Mouse (Mus musculus): ENCODE data around the gene 2310039H08Rik. TPM values are rescaled to one million over a fixed set of nuclear protein-coding genes. Genes with fewer than 3 reads are reported as not detected.
A peak's percentile ranks its signal among the peaks of the same experiment; 100 is the strongest.

2310039H08Rik gene
- polyA plus RNA-seq, 1 experiment from 2014 or later, result 80.1 TPM

- Histone ChIP-seq H3K27ac (ENCODE audit: low read length) (no peak overlapping the region), H3K27me3 (replicated peaks; ENCODE audit: insufficient read depth, low read length) (no peaks in the 10 kb centered on the region), H3K4me2 (replicated peaks; ENCODE audit: low read depth, low read length) (no peak overlapping the region), H3K9ac (replicated peaks; ENCODE audit: low read depth) (no peak overlapping the region), H3K9me3 (ENCODE audit: low read length) (no peaks in the 10 kb centered on the region), H3K36me3 (ENCODE audit: insufficient read depth, low read length) (peaks cover 34% of the 10 kb centered on the region; the same call in 1 of the 2 replicates), H3K4me3 (ENCODE audit: low read depth, low read length) (no peak overlapping the region), H3K4me1 (ENCODE audit: insufficient read depth, low read depth, low read length) (peaks cover 3% of the 10 kb centered on the region; the same call in 1 of the 2 replicates)
- TF ChIP-seq CTCF (IDR thresholded peaks at IDR 0.05), result no peak
- WGBS, result 50% methylated on average over 2 of the region's 2 CpGs
- DNase-seq (ENCODE audit: low spot score) (no peak), ATAC-seq (no peak)
Observed at GRCm38 (mm10) chr17:46774131-46774472, 1.7 kb downstream of the 2310039H08Rik start.

DNA sequence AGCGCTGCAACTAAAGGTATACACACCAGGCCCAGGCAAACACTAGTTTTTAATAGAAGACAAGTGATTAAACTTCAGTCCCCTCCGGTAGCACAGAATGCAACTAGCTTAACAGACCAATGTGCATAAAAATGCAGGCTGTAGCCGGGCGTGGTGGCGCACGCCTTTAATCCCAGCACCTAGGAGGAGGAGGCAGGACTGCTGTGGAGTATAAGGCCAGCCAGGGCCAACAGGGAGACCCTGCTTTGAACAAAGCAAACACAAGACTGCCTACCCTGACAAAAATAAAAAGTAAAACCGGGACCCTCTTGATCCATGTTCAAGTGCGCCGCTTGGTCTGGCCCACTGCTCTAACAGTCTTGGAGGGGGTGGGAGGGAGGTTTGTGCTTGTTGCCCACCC is 2.6 kb downstream of the 2310039H08Rik start:
- H3K9me3 ChIP-seq (ENCODE audit: low read length), result no peaks in the 10 kb centered on the region
- peaks cover 3% of the 10 kb centered on the region; the same call in 1 of the 2 replicates for H3K4me1 ChIP-seq (ENCODE audit: insufficient read depth, low read depth, low read length)
- no peaks in the 10 kb centered on the region for H3K27me3 ChIP-seq (replicated peaks; ENCODE audit: insufficient read depth, low read length)
- ATAC-seq (no peak), DNase-seq (ENCODE audit: low spot score) (no peak)
- H3K4me2 ChIP-seq (replicated peaks; ENCODE audit: low read depth, low read length), result no peak overlapping the region
- WGBS, result 87% methylated on average over 9 of the region's 9 CpGs
- H3K36me3 ChIP-seq (ENCODE audit: insufficient read depth, low read length), result peaks cover 41% of the 10 kb centered on the region; the same call in 1 of the 2 replicates
- no peak overlapping the region; the same call in 1 of the 2 replicates for H3K27ac ChIP-seq (ENCODE audit: low read length)
- no peak overlapping the region for H3K4me3 ChIP-seq (ENCODE audit: low read depth, low read length)
- H3K9ac ChIP-seq (replicated peaks; ENCODE audit: low read depth), result no peak overlapping the region
- TF ChIP-seq EP300 (IDR thresholded peaks at IDR 0.05) (no peak), CTCF (IDR thresholded peaks at IDR 0.05) (no peak)

DNA sequence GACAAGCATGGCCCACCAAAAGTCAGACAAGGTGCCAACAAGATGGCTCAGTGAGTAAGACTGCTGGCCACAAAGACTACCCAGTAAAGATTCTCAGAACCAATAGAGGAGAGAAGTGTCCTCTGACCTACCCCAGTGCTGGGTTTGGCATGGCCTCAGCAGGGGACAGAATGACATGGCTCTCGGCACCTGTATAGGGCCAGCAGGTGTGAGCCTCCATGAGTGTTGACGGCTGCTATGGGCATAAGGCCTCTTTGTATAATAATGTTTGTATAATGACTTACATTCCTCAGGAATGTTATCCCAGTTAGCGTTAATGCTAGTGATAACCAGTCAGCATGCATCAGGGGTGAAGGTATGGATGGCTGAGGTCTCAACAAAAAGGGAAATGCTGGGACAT is 3.7 kb downstream of the 2310039H08Rik start:
- 50% methylated on average over 3 of the region's 3 CpGs for WGBS
- H3K4me1 ChIP-seq (ENCODE audit: insufficient read depth, low read depth, low read length), result peaks cover 3% of the 10 kb centered on the region; the same call in 1 of the 2 replicates
- H3K4me2 ChIP-seq (replicated peaks; ENCODE audit: low read depth, low read length), result no peak overlapping the region
- DNase-seq (ENCODE audit: low spot score), result no peak
- no peak overlapping the region for H3K9ac ChIP-seq (replicated peaks; ENCODE audit: low read depth)
- H3K27ac ChIP-seq (ENCODE audit: low read length), result peak overlapping the region; percentile 60
- H3K9me3 ChIP-seq (ENCODE audit: low read length), result no peaks in the 10 kb centered on the region
- no peaks in the 10 kb centered on the region for H3K27me3 ChIP-seq (replicated peaks; ENCODE audit: insufficient read depth, low read length)
- peaks cover 41% of the 10 kb centered on the region; the same call in 1 of the 2 replicates for H3K36me3 ChIP-seq (ENCODE audit: insufficient read depth, low read length)
- TF ChIP-seq EP300 (IDR thresholded peaks at IDR 0.05) (no peak), CTCF (IDR thresholded peaks at IDR 0.05) (no peak)
- H3K4me3 ChIP-seq (ENCODE audit: low read depth, low read length), result no peak overlapping the region
- no peak for ATAC-seq

- Histone ChIP-seq H3K9ac (replicated peaks; ENCODE audit: low read depth) (peak overlapping the region; percentile 70), H3K4me3 (ENCODE audit: low read depth, low read length) (peak overlapping the region; percentile 72), H3K4me2 (replicated peaks; ENCODE audit: low read depth, low read length) (peak overlapping the region; percentile 66), H3K9me3 (ENCODE audit: low read length) (no peaks in the 10 kb centered on the region), H3K27me3 (replicated peaks; ENCODE audit: insufficient read depth, low read length) (no peaks in the 10 kb centered on the region), H3K4me1 (ENCODE audit: insufficient read depth, low read depth, low read length) (no peaks in the 10 kb centered on the region), H3K36me3 (ENCODE audit: insufficient read depth, low read length) (peaks cover 26% of the 10 kb centered on the region; the same call in 1 of the 2 replicates), H3K27ac (ENCODE audit: low read length) (peak overlapping the region; percentile 81)
- under 1% methylated on average over 11 of the region's 11 CpGs for WGBS
- DNase-seq (ENCODE audit: low spot score), result peak; percentile 34
- TF ChIP-seq CTCF (IDR thresholded peaks at IDR 0.05) (no peak), EP300 (IDR thresholded peaks at IDR 0.05) (no peak)
- no peak for ATAC-seq
Observed at GRCm38 (mm10) chr17:46781876-46782275, 9.4 kb downstream of the 2310039H08Rik start.

DNA sequence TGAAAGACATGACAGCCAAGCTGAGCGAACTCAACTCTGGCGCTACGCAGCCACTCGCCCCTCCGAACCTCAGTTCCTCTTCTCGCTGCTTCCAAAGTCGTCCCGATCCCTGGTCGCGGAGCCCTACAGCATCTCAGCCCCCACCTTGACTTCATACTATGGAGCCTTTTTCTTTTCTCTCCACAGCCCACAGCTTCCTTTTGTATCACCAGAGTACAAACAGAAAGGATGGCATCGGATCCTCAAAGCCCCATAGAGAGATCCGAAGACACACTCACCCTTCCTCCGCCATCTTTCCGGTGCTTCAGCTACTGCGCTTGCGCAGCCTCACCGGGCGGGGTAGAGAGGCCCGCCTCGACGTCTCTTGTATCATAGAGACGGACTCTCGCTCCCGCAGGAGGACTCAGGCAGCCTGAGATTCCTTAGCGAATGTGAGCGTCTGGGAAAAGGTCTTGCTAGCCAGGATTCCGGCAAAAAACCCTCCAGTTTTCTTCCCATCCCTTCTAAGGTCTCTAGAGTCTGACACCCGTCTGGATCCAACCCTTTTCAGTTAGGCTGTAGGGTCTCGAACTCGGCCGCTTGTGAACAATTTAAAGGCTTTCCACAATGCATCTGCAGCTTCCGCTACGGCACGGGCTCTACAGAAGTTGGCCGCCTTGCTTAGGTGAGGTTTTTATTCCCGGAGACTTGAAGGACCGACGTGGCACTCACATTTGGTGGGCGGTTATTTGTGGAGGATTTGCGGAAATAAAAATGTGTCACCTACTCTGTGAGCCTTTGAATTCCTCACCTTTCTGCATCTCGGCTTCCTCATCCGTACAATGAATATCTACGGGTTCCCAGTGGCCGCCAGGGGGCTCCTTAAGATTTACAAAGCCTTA is 10.1 kb downstream of the 2310039H08Rik start, which contains the start of gene Rpl7l1:
Gene Rpl7l1 (minus strand): TSS at position 332 of the 881 bp plus-strand sequence.
- peak; percentile 61 for TF ChIP-seq EP300 (IDR thresholded peaks at IDR 0.05)
- TF ChIP-seq CTCF (IDR thresholded peaks at IDR 0.05), result peak; percentile 71
- Histone ChIP-seq H3K4me1 (ENCODE audit: insufficient read depth, low read depth, low read length) (no peaks in the 10 kb centered on the region), H3K4me3 (ENCODE audit: low read depth, low read length) (peak within 1 kb of the TSS; percentile 72), H3K4me2 (replicated peaks; ENCODE audit: low read depth, low read length) (peak within 1 kb of the TSS; percentile 66), H3K9me3 (ENCODE audit: low read length) (no peaks in the 10 kb centered on the region), H3K27ac (ENCODE audit: low read length) (peak within 1 kb of the TSS; percentile 81), H3K9ac (replicated peaks; ENCODE audit: low read depth) (peak within 1 kb of the TSS; percentile 70), H3K36me3 (ENCODE audit: insufficient read depth, low read length) (peaks cover 21% of the 10 kb centered on the region; the same call in 1 of the 2 replicates), H3K27me3 (replicated peaks; ENCODE audit: insufficient read depth, low read length) (no peaks in the 10 kb centered on the region)
- ATAC-seq (peak; percentile 97), DNase-seq (ENCODE audit: low spot score) (peak; percentile 97)
- WGBS, result under 1% methylated on average over 44 of the region's 44 CpGs

DNA sequence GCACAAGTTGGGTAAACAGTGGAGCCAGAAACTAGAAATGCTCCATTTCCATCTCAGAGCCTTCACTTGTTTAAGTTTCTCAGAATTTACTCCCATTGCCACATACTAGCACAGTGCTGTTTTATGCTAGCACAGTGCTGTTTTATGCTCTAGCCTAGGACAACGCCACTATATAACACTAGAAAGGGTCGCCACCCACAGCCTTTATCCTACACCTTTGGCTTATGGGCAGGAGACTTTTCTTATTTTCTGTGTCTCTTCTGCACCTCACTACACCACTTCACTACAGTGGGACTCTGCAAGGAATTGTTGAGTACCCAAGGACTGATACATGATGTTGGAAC is 10.8 kb downstream of the 2310039H08Rik start:
- peaks cover 17% of the 10 kb centered on the region; the same call in 1 of the 2 replicates for H3K36me3 ChIP-seq (ENCODE audit: insufficient read depth, low read length)
- H3K9me3 ChIP-seq (ENCODE audit: low read length), result no peaks in the 10 kb centered on the region
- no peak for TF ChIP-seq EP300 (IDR thresholded peaks at IDR 0.05)
- no peak for TF ChIP-seq CTCF (IDR thresholded peaks at IDR 0.05)
- H3K27me3 ChIP-seq (replicated peaks; ENCODE audit: insufficient read depth, low read length), result no peaks in the 10 kb centered on the region
- no peaks in the 10 kb centered on the region for H3K4me1 ChIP-seq (ENCODE audit: insufficient read depth, low read depth, low read length)
- ATAC-seq (no peak), DNase-seq (ENCODE audit: low spot score) (no peak)
- WGBS, result 76% methylated on average over 2 of the region's 2 CpGs
- H3K9ac ChIP-seq (replicated peaks; ENCODE audit: low read depth), result no peak overlapping the region; the same call in 1 of the 2 replicates
- H3K4me2 ChIP-seq (replicated peaks; ENCODE audit: low read depth, low read length), result peak overlapping the region; percentile 66
- H3K27ac ChIP-seq (ENCODE audit: low read length), result peak overlapping the region; percentile 81
- peak overlapping the region; percentile 72 for H3K4me3 ChIP-seq (ENCODE audit: low read depth, low read length)
